Mouse (Mus musculus) hindbrain, embryonic 14.5 days (tissue): ENCODE results near the gene Adgrg3. TPM values are rescaled to one million over a fixed set of nuclear protein-coding genes. Genes with fewer than 3 reads are reported as not detected.
A peak's percentile ranks its signal among the peaks of the same experiment; 100 is the strongest.

ENCODE experiments used
- ATAC-seq: fragments of 200-750 bp; cut with Nextera tagmentation; 2 replicates; pipeline ENCODE4 v1.8.0; 2017; ENCODE audit warnings: moderate number of reproducible peaks, mild to moderate bottlenecking, moderate TSS enrichment, moderate library complexity; ENCODE audit not compliant: low FRiP score
- DNase-seq: peaks from one replicate; pipeline ENCODE4 v3.0.0-alpha.2; 2015; ENCODE audit warnings: low spot score
- H3K27ac ChIP-seq: fragments of 300-500 bp; sonication (generic); 2 replicates; pipeline ENCODE4 v1.5.1; 2014; ENCODE audit warnings: mild to moderate bottlenecking, moderate library complexity
- H3K27me3 ChIP-seq: fragments of 300-500 bp; sonication (generic); 2 replicates; pipeline ENCODE4 v1.6.1; 2014; ENCODE audit warnings: mild to moderate bottlenecking, low read length, mixed read lengths; ENCODE audit not compliant: control insufficient read depth, insufficient read depth
- H3K36me3 ChIP-seq: fragments of 300-500 bp; sonication (generic); replicated peaks from 2 replicates; pipeline ENCODE4 v1.6.1; 2014; ENCODE audit not compliant: control insufficient read depth, insufficient read depth
- H3K4me1 ChIP-seq: fragments of 300-500 bp; sonication (generic); replicated peaks from 2 replicates; pipeline ENCODE4 v1.6.1; 2014; ENCODE audit warnings: antibody characterized with exemption, low read length, mixed read lengths; ENCODE audit not compliant: control insufficient read depth, insufficient read depth
- H3K4me2 ChIP-seq: fragments of 300-500 bp; sonication (generic); replicated peaks from 2 replicates; pipeline ENCODE4 v1.6.1; 2014; ENCODE audit warnings: mild to moderate bottlenecking, moderate library complexity
- H3K4me3 ChIP-seq: fragments of 300-500 bp; sonication (generic); replicated peaks from 2 replicates; pipeline ENCODE4 v1.5.1; 2014; ENCODE audit warnings: mild to moderate bottlenecking, low read length
- H3K9ac ChIP-seq: fragments of 300-500 bp; sonication (generic); 2 replicates; pipeline ENCODE4 v1.6.1; 2014
- H3K9me3 ChIP-seq: fragments of 300-500 bp; sonication (generic); 2 replicates; pipeline ENCODE4 v1.6.1; 2016; ENCODE audit warnings: low read length; ENCODE audit not compliant: control insufficient read depth
- WGBS: fragments of 180-500 bp; shearing (Covaris S2); extraction: QIAGEN DNeasy Blood & Tissue Kit; methylation state at CpG from one replicate; pipeline ENCODE4 v1.1.7; 2014; 5-methylcytosine and 5-hydroxymethylcytosine counted together
- polyA plus RNA-seq: library from polyadenylated mRNA; unstranded; fragments of >200 nt; fragmentation: Nextera tagmentation; extraction: Ambion mirVana; gene quantifications from 2 replicates; pipeline ENCODE4 v1.2.1, GENCODE M21; 2014

Gene Adgrg3
- polyA plus RNA-seq = 1.1 and 1.2 TPM in 2 replicates

DNA sequence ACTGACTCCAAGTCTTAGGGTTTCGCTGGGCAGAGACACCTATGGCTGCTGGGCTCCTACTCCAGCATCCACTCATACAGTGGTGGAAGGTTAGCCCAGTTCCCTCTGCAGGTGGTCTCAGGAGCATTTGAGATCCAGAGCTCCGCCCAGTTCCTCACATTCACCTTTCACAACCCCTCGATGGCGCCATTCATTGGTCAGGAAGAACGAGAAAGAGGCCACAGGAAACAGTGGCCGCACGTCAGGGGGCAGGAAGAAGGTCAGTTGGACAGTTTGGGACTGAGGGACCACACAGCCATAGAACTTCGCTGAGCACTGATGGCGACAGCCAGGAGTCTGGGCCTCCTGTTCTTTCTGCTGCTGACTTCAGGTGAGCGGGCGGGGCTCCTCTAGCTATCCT is at the start of gene Adgrg3:
Adgrg3 (plus strand) TSS at position 242 of the 400 bp plus-strand sequence.
- no peaks in the 10 kb centered on the region for H3K9me3 ChIP-seq
- no peak for ATAC-seq
- H3K27me3 ChIP-seq = no peaks in the 10 kb centered on the region
- no peaks in the 10 kb centered on the region; the same call in 1 of the 2 replicates for H3K4me1 ChIP-seq
- H3K9ac ChIP-seq = no peak within 1 kb of the TSS
- 83% methylated on average over 11 of the region's 11 CpGs for WGBS
- no peak within 1 kb of the TSS for H3K27ac ChIP-seq
- no peak within 1 kb of the TSS for H3K4me2 ChIP-seq
- H3K4me3 ChIP-seq = no peak within 1 kb of the TSS
- DNase-seq = no peak
- H3K36me3 ChIP-seq = peaks cover 31% of the 10 kb centered on the region

DNA sequence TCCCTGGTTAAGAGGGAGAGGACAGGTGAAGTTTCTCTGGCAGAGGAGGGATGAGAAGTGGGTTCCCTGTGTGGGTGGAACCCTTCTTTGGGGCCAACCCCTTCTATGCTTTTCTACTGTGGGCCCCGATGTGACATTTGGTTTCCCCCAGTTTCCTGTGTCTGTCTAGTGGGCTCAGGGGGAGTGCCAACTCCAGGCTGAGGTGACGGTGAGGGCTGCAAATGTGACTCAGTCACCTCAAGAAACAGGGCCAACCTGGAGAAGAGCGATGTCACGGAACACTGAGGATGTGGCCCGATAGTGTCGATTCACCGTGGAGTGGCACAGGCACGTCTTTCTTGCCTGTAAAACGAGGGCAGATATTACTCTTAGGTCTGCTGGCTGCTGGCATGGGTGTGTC is 44.2 kb upstream of the Adgrg3 start:
- no peak for ATAC-seq
- Histone ChIP-seq H3K27ac (no peak overlapping the region), H3K36me3 (no peaks in the 10 kb centered on the region), H3K9me3 (no peaks in the 10 kb centered on the region), H3K4me3 (no peak overlapping the region), H3K4me1 (peaks cover 16% of the 10 kb centered on the region), H3K4me2 (no peak overlapping the region), H3K9ac (no peak overlapping the region), H3K27me3 (no peaks in the 10 kb centered on the region)
- no peak for DNase-seq
- 91% methylated on average over 9 of the region's 9 CpGs for WGBS

DNA sequence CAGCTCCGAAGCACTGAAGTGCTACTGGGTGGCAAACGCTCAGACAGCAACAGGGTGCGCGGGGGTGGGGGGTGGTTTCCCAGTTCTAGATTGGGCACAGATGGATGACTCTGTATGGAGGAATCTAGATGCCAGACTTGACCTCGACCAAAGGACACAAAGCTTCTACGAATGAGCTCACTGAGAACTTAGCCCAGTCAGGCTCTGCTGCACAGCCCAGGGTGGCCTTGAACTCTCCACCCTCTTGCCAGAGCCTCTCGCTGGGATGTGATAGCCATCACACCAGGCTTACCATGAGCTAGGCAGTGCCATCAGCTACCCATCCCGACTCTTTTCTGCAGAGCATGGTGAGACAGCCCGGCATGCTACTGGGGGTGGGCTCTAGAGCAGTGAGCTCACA is 43.7 kb upstream of the Adgrg3 start:
- H3K9ac ChIP-seq = no peak overlapping the region
- H3K9me3 ChIP-seq = no peaks in the 10 kb centered on the region
- no peaks in the 10 kb centered on the region for H3K27me3 ChIP-seq
- no peaks in the 10 kb centered on the region for H3K36me3 ChIP-seq
- H3K27ac ChIP-seq = no peak overlapping the region
- no peak overlapping the region for H3K4me3 ChIP-seq
- ATAC-seq = no peak
- H3K4me2 ChIP-seq = no peak overlapping the region
- peaks cover 19% of the 10 kb centered on the region for H3K4me1 ChIP-seq
- DNase-seq = no peak
- WGBS = 87% methylated on average over 9 of the region's 9 CpGs

DNA sequence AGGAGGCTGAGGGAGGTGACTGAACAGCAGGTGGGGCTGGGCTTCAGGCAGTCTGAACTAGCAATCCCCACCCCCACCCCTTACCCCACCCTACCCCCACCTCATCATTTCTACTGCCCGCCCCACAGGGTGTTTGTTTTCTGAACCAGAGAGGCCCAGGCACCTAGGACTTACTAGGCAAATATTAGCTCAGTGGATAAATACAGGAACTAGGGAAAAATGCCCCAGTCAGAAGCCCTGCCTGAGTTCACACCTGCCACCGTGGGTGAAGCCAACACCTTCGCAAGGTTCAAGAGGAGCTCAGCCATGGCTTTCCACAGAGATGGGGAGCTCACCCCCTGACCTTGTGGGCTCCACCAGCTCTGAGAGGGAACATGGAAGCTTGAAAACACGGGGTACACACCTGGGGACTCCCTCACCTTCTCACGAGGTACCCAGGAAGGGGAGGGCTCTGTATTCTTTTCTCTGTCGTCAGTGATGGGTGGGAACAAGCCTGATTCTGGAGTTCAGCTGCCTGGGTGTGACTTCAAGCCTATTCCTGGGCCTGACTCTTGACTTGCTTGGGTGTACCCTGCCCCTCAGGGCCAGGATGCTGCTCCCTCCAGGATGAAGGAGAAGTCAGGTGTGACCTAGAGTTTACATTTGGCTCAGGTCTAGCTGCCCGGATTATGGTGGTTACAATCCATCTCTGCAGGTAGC is 42.9 kb upstream of the Adgrg3 start, which contains the start of gene Adgrg1:
Adgrg1 (plus strand) TSS at position 285 of the 699 bp plus-strand sequence.
- no peak within 1 kb of the TSS for H3K9ac ChIP-seq
- DNase-seq (no peak), ATAC-seq (no peak)
- no peak within 1 kb of the TSS for H3K4me2 ChIP-seq
- 60% methylated on average over 7 of the region's 7 CpGs for WGBS
- H3K36me3 ChIP-seq = no peaks in the 10 kb centered on the region
- H3K4me1 ChIP-seq = peaks cover 19% of the 10 kb centered on the region
- no peak within 1 kb of the TSS for H3K27ac ChIP-seq
- no peaks in the 10 kb centered on the region for H3K9me3 ChIP-seq
- no peaks in the 10 kb centered on the region for H3K27me3 ChIP-seq
- no peak within 1 kb of the TSS for H3K4me3 ChIP-seq

DNA sequence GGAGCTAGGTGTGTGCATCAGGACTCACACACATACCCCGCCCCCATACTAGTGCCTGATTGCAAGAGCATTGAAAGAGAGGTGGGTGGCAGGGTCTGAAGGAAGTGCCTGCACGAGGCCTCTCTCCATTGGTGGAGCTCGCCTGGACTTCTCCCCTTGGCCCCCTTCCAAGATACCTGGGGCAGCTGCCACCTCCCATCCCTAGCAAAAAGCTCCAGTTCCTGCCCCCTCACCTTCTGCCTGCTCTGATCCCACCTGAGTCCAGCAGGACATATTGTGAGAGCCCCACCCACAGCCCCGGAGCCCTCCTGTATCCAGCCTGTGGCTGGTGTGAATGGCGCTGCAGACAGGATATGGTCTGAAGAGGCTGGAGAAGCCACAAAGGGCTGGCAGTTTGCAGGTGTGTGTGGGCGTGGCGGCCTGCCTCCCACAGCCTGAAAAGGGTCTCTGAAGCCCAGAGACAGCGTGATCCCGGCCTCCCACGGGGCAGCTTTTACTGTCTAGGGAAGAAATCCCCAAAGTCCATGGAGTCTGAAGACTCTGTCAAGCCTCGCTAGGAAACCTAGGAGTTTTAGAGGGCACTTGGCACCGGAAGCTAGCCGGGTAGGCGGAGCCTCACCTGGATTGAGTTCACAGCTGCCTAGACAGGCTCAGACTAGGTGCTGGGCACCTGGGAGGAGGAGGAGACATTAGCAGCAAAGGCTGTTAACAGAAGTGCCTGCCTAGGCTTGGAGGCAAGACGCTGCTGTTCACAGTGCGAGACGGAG is 40.7 kb upstream of the Adgrg3 start:
- Histone ChIP-seq H3K36me3 (no peaks in the 10 kb centered on the region), H3K4me1 (peaks cover 32% of the 10 kb centered on the region), H3K9me3 (no peaks in the 10 kb centered on the region), H3K9ac (peak overlapping the region; percentile 31), H3K4me3 (peak overlapping the region; percentile 6; the same call in 1 of the 2 replicates), H3K27ac (peak overlapping the region; percentile 26; the same call in 1 of the 2 replicates), H3K27me3 (no peaks in the 10 kb centered on the region), H3K4me2 (peak overlapping the region; percentile 35)
- ATAC-seq = no peak
- no peak for DNase-seq
- WGBS = 22% methylated on average over 17 of the region's 17 CpGs

DNA sequence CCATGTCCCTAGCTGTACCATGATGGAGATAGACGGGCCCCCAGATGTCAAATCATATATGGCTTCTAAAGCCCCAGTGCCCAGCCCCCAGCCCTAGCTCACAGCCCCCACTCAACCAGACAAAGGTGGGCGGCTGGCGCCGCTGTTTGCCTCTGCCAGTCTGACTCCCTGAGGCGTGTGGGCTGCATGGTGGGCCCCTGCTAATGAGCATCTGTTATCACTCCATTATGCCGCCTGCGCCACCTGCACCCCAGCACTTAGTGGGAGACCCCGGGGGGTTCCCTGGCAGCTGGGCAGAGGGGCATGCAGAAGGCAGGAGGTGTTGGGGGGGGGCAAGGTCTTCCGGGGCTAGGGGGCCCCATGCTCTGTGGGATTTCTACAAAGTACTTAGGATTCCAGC is 39.4 kb upstream of the Adgrg3 start:
- Histone ChIP-seq H3K27ac (peak overlapping the region; percentile 14), H3K27me3 (no peaks in the 10 kb centered on the region), H3K36me3 (no peaks in the 10 kb centered on the region), H3K4me2 (no peak overlapping the region; the same call in 1 of the 2 replicates), H3K9me3 (no peaks in the 10 kb centered on the region), H3K4me3 (no peak overlapping the region), H3K4me1 (peaks cover 42% of the 10 kb centered on the region), H3K9ac (no peak overlapping the region)
- 14% methylated on average over 9 of the region's 9 CpGs for WGBS
- DNase-seq (no peak), ATAC-seq (peak; percentile 45; the same call in 1 of the 2 replicates)

DNA sequence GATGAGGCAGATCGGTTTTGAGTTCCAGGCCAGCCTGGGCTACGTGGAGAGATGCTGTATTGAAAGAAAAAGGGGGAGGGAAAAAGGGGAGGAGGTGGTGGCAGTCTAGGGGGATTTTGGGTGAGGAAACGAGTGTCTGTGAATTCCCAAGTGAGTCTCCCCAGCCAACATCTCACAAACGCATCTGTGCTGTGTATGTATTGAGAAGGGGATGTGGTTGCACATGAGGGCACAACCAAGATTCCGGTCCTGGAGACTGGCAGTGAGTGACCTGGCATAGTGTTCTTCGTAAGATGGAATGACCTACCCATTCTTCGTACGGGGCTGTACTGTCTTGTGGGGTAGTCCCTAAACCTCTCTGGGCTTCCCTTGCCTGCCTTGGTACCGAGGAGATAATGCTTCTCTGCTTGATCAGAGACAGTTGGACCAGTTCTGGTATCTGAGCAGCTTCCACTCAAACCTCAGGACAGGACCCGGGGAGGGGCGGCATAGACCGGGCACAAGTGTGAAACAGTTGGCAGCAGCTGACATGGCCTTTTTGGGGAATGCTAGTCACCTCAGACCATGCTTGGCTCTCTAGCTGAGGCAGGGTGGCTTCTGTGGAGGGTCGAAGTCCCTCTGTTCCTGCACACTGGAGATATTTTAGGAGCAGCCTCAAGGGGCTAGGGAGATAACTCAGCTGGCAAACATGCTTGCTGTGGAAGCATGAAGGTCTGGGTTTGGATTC is 38.7 kb upstream of the Adgrg3 start:
- 70% methylated on average over 13 of the region's 13 CpGs for WGBS
- Histone ChIP-seq H3K4me2 (no peak overlapping the region; the same call in 1 of the 2 replicates), H3K4me3 (no peak overlapping the region), H3K36me3 (no peaks in the 10 kb centered on the region), H3K27me3 (no peaks in the 10 kb centered on the region), H3K27ac (no peak overlapping the region; the same call in 1 of the 2 replicates), H3K9me3 (no peaks in the 10 kb centered on the region), H3K4me1 (peaks cover 48% of the 10 kb centered on the region), H3K9ac (no peak overlapping the region)
- ATAC-seq (no peak), DNase-seq (no peak)

DNA sequence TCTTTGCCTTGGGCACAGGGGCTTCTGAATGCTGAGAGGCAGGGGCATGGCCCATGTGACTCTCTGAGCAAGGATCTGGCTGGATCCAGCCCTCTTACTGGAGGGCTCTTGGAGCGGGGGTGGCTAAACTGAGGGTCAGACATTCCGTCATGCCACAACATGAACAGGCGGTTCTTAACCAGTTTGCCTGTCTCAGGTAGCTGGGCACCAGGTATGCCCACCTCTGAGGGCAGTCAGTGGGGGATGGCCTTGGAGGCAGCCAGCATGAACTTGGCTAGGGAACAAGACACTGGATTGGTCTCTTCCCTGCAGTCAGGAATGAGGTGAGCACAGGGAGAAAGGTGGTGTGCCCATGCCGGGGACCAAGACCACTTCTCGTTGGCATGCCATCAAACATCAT is 37.3 kb upstream of the Adgrg3 start:
- DNase-seq = no peak
- WGBS = 94% methylated on average over 5 of the region's 5 CpGs
- no peaks in the 10 kb centered on the region for H3K9me3 ChIP-seq
- H3K4me2 ChIP-seq = no peak overlapping the region
- no peaks in the 10 kb centered on the region for H3K36me3 ChIP-seq
- H3K4me3 ChIP-seq = no peak overlapping the region
- no peak overlapping the region for H3K9ac ChIP-seq
- H3K4me1 ChIP-seq = peaks cover 59% of the 10 kb centered on the region
- H3K27me3 ChIP-seq = no peaks in the 10 kb centered on the region
- no peak for ATAC-seq
- no peak overlapping the region for H3K27ac ChIP-seq

DNA sequence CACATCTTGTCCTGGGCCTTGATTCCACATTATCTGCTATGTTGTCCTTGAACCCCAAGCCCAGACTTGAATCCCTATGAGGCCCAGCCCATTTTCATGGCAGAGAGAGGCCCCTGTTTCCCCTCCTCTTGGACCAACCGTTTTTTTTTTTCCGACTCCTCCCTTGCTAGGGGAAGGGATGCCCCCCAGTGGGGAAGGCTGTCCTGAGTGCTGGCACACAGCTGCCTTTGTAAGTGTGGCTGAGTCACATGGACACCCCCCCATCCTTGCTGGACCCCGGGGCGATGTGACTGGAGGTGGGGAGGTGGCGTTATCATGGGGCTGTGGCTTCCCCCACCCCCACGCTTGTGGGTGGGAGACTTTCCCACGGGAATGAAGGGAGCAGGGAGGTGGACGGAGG is 36.5 kb upstream of the Adgrg3 start:
- no peak overlapping the region for H3K9ac ChIP-seq
- no peak overlapping the region for H3K4me2 ChIP-seq
- H3K36me3 ChIP-seq = no peaks in the 10 kb centered on the region
- no peaks in the 10 kb centered on the region for H3K27me3 ChIP-seq
- DNase-seq (no peak), ATAC-seq (no peak)
- no peak overlapping the region for H3K4me3 ChIP-seq
- no peaks in the 10 kb centered on the region for H3K9me3 ChIP-seq
- H3K4me1 ChIP-seq = peaks cover 59% of the 10 kb centered on the region
- 61% methylated on average over 8 of the region's 8 CpGs for WGBS
- no peak overlapping the region for H3K27ac ChIP-seq
